Mouse (Mus musculus): Measurements from ENCODE around the gene Lancl1. TPM values are rescaled to one million over a fixed set of nuclear protein-coding genes. Genes with fewer than 3 reads are reported as not detected.

Gene Lancl1
- polyA plus RNA-seq, 1 experiment = 21.0 TPM

DNA sequence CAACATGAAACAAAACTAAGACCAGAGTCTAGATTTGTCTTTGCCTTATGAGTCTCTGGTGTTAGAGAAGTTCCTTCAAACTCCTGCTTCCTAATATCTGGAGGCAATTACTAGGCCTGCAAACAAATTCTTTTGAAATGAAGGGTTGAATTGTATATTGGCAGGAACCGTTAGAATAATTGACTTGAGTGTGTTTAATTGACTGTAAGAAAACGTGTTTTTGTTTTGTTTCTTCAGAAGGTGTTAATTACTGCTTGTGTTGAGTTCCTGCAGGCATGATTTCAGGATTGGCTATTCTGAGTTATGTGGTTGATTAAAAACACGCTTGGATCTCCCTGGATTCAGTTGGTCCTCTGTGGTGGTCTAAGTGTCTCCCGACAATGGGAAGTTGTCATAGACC, 14.0 kb upstream of the Lancl1 start:
- Histone ChIP-seq H3K27ac (ENCODE audit: control insufficient read depth, insufficient read depth, low read depth, low read length, poor library complexity) (no peak overlapping the region), H3K4me1 (ENCODE audit: control insufficient read depth, insufficient read depth, low read length) (no peaks in the 10 kb centered on the region), H3K4me3 (replicated peaks; ENCODE audit: control insufficient read depth, low read depth, low read length) (no peak overlapping the region)
- WGBS = 73% methylated on average over 4 of the region's 4 CpGs
- no peak for TF ChIP-seq POLR2A (IDR thresholded peaks at IDR 0.05; ENCODE audit: borderline replicate concordance, control insufficient read depth, low read depth, low read length)
- TF ChIP-seq CTCF (IDR thresholded peaks at IDR 0.05; ENCODE audit: control insufficient read depth, insufficient read depth, low read length) = no peak

DNA sequence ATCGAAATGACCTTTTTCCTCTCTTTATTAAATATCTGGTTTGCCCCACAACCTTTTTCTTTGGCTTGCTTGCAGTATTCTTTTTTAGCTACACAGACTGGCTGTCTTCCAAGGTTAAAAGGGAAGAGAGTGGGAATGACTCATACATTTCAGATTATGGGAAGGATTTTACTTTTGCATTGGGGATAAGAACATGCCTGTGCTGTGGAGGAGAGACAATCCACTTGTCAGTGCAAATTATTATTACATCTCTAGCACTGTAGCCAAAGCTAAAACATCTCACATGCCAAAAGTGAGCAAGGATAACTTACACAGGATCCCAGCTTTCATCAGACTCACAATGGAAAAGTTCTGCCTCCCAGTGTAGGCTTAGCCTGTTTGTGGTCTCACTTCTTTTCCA, 10.9 kb upstream of the Lancl1 start:
- 45% methylated on average over 1 of the region's 1 CpGs for WGBS
- H3K4me1 ChIP-seq (ENCODE audit: control insufficient read depth, insufficient read depth, low read length) = no peaks in the 10 kb centered on the region
- TF ChIP-seq CTCF (IDR thresholded peaks at IDR 0.05; ENCODE audit: control insufficient read depth, insufficient read depth, low read length) (no peak), POLR2A (IDR thresholded peaks at IDR 0.05; ENCODE audit: borderline replicate concordance, control insufficient read depth, low read depth, low read length) (no peak)
- H3K4me3 ChIP-seq (replicated peaks; ENCODE audit: control insufficient read depth, low read depth, low read length) = no peak overlapping the region
- H3K27ac ChIP-seq (ENCODE audit: control insufficient read depth, insufficient read depth, low read depth, low read length, poor library complexity) = no peak overlapping the region

DNA sequence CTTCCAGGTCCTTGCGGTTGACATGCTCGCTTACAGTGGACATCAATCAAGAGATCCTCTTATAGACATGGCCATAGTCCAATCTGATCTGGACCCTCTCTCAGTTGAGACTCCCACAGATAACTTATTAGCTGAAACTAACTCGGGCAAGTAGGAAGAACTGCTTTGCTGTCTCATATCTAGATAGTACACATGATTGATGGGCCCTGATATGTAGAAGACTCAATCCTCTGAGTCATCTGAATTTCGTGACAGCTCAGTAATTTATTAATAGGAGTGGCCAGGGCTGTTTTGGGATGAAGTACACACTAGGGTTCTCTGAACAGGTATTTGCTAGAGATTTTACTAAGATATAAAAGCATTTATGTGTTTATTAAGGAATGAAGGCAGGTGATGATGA, 10.0 kb upstream of the Lancl1 start:
- no peak overlapping the region for H3K4me3 ChIP-seq (replicated peaks; ENCODE audit: control insufficient read depth, low read depth, low read length)
- no peak for TF ChIP-seq POLR2A (IDR thresholded peaks at IDR 0.05; ENCODE audit: borderline replicate concordance, control insufficient read depth, low read depth, low read length)
- no peak for TF ChIP-seq CTCF (IDR thresholded peaks at IDR 0.05; ENCODE audit: control insufficient read depth, insufficient read depth, low read length)
- WGBS = 49% methylated on average over 4 of the region's 4 CpGs

DNA sequence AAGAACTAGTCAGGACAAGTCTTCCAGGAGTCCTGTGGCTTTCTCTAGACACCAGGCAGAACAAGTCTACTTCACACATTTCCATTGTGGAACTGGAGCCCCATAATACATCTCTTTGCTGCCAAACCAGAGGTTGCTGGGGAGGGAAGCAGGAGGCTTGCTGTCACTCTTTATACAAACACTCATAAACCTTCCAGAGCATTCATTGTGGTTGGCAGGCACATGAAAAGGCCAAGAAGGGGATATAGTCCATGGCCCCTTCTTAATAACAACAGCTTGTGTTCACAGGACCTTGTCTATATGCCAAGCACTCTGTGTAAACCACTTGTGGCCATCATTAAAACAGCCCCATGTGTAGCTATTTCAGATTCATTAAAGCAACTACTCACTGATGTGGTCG, 6.4 kb upstream of the Lancl1 start:
- Histone ChIP-seq H3K4me1 (ENCODE audit: control insufficient read depth, insufficient read depth, low read length) (peaks cover 1% of the 10 kb centered on the region), H3K4me3 (replicated peaks; ENCODE audit: control insufficient read depth, low read depth, low read length) (no peak overlapping the region), H3K27ac (ENCODE audit: control insufficient read depth, insufficient read depth, low read depth, low read length, poor library complexity) (no peak overlapping the region)
- WGBS = 58% methylated on average over 1 of the region's 1 CpGs
- TF ChIP-seq POLR2A (IDR thresholded peaks at IDR 0.05; ENCODE audit: borderline replicate concordance, control insufficient read depth, low read depth, low read length) (no peak), CTCF (IDR thresholded peaks at IDR 0.05; ENCODE audit: control insufficient read depth, insufficient read depth, low read length) (no peak)

More for the DNA sequence above, 10.0 kb upstream of the Lancl1 start:
- Histone ChIP-seq H3K4me1 (ENCODE audit: control insufficient read depth, insufficient read depth, low read length) (no peaks in the 10 kb centered on the region), H3K27ac (ENCODE audit: control insufficient read depth, insufficient read depth, low read depth, low read length, poor library complexity) (no peak overlapping the region)

DNA sequence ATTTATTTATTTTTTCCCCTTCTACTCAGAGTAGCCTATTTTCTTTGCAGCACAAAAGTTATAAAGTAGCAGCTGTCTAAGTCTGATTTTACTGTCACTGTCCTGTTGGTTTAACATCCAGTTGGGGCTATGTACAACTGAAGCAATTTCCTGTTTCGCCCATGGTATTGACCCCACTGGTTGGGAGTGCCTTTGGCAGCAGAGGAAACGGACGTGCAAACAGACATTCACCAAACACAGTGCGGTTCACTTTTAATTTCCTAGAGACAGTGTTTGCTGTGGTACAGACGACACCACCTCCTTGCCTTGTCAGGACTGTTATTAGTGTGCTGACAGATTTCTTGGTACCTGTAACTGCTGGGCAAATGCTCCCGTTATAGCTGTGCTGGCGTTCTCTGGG, 3.9 kb upstream of the Lancl1 start:
- Histone ChIP-seq H3K4me3 (replicated peaks; ENCODE audit: control insufficient read depth, low read depth, low read length) (no peak overlapping the region), H3K4me1 (ENCODE audit: control insufficient read depth, insufficient read depth, low read length) (peaks cover 1% of the 10 kb centered on the region), H3K27ac (ENCODE audit: control insufficient read depth, insufficient read depth, low read depth, low read length, poor library complexity) (no peak overlapping the region)
- 30% methylated on average over 7 of the region's 7 CpGs for WGBS
- no peak for TF ChIP-seq POLR2A (IDR thresholded peaks at IDR 0.05; ENCODE audit: borderline replicate concordance, control insufficient read depth, low read depth, low read length)
- no peak for TF ChIP-seq CTCF (IDR thresholded peaks at IDR 0.05; ENCODE audit: control insufficient read depth, insufficient read depth, low read length)

DNA sequence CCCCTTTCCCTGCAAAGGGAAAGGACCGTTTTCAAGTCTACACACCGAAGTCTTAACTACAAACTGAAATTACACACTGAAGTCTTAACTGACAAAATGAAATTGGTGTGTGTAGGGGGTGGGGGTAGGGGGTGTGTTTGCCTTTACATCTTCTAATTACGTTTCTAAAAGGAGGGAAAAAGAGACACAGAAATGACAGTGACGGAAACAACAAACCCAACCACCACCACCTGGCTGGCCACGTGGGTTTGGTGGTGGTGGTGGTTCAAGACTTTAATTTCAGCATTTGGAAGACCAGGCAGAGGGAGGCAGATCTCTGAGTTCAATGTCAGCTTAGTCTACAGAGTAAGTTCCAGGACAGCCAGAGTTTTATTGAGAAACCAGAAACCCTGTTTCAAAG, 411 bp upstream of the Lancl1 start:
- WGBS = 0% methylated on average over 5 of the region's 5 CpGs
- Histone ChIP-seq H3K4me1 (ENCODE audit: control insufficient read depth, insufficient read depth, low read length) (peaks cover 1% of the 10 kb centered on the region), H3K27ac (ENCODE audit: control insufficient read depth, insufficient read depth, low read depth, low read length, poor library complexity) (no peak overlapping the region), H3K4me3 (replicated peaks; ENCODE audit: control insufficient read depth, low read depth, low read length) (peak overlapping the region; percentile 82)
- TF ChIP-seq CTCF (IDR thresholded peaks at IDR 0.05; ENCODE audit: control insufficient read depth, insufficient read depth, low read length) (no peak), POLR2A (IDR thresholded peaks at IDR 0.05; ENCODE audit: borderline replicate concordance, control insufficient read depth, low read depth, low read length) (no peak)

DNA sequence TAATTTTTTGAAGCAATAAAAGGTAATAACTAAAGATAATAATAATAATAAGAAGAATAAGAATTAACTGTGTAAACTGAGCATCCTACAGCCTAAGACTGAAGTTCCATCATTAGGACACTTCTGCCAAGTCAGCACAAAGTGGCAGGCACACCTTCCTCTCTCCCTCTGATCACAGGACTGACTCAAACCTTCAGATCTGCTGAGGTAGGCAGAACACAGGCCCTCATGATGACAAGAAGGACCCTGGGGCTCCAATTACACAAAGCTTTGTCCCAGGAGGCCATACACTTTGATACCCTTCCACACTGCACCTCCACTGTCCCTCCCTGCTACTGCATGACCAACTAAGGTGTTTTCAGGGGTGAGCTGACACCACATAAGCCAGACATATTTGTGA, 1.5 kb downstream of the Lancl1 start:
- no peaks in the 10 kb centered on the region; the same call in 1 of the 2 replicates for H3K4me1 ChIP-seq (ENCODE audit: control insufficient read depth, insufficient read depth, low read length)
- no peak overlapping the region for H3K27ac ChIP-seq (ENCODE audit: control insufficient read depth, insufficient read depth, low read depth, low read length, poor library complexity)
- TF ChIP-seq CTCF (IDR thresholded peaks at IDR 0.05; ENCODE audit: control insufficient read depth, insufficient read depth, low read length) (no peak), POLR2A (IDR thresholded peaks at IDR 0.05; ENCODE audit: borderline replicate concordance, control insufficient read depth, low read depth, low read length) (no peak)
- H3K4me3 ChIP-seq (replicated peaks; ENCODE audit: control insufficient read depth, low read depth, low read length) = no peak overlapping the region

DNA sequence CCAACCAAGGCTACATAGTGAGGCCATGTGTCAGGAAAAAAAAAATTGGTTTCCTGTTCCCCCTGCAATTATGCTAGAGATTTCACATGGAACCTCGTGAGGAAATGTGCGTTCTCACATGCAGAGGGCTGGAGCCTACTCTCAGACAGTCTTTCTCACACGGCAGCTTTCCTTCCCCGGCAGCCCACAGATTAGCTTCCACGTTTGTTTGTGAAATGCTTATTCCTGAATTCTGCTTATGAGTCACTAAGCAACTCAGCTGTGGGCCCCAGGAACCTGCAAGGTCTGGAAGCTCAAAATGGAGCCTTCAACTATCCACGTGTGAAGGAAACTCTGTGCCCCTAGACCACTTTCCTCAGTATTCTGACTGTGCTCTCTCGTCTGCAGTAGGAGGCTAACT, 5.4 kb downstream of the Lancl1 start:
- whole genome bisulfite sequencing = 63% methylated on average over 7 of the region's 7 CpGs
- Histone ChIP-seq H3K4me3 (replicated peaks; ENCODE audit: control insufficient read depth, low read depth, low read length) (no peak overlapping the region), H3K27ac (ENCODE audit: control insufficient read depth, insufficient read depth, low read depth, low read length, poor library complexity) (no peak overlapping the region), H3K4me1 (ENCODE audit: control insufficient read depth, insufficient read depth, low read length) (no peaks in the 10 kb centered on the region; the same call in 1 of the 2 replicates)
- TF ChIP-seq POLR2A (IDR thresholded peaks at IDR 0.05; ENCODE audit: borderline replicate concordance, control insufficient read depth, low read depth, low read length) (no peak), CTCF (IDR thresholded peaks at IDR 0.05; ENCODE audit: control insufficient read depth, insufficient read depth, low read length) (no peak)

DNA sequence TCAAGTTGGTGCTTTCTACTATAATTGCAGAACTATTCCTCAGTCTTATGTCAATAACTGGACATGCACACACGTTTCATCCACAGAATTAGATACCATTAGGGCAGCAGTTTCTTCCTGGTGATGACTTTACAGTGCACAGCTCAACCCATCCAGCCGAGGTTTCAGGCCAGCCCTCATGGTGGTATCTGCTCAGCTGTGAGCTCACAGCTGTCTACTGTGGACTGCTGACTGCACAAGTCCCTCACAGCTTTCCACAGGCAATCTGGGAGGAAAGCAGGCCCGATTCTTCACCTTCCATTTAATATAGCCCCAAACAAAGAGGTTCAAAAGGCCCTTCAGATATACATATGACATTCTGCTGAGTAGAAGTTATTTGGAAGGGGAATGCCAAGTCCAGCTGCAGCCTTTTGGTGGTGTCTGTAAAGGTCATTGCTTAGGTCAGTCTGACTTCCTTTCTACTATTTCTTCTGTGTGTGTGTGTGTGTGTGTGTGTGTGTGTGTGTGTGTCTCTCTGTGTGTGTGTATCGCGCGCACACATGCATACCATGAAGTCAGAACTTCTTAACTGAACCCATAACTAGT, 11.7 kb downstream of the Lancl1 start:
- Histone ChIP-seq H3K4me3 (replicated peaks; ENCODE audit: control insufficient read depth, low read depth, low read length) (no peak overlapping the region), H3K4me1 (ENCODE audit: control insufficient read depth, insufficient read depth, low read length) (no peaks in the 10 kb centered on the region), H3K27ac (ENCODE audit: control insufficient read depth, insufficient read depth, low read depth, low read length, poor library complexity) (no peak overlapping the region)
- 83% methylated on average over 6 of the region's 6 CpGs for WGBS
- TF ChIP-seq POLR2A (IDR thresholded peaks at IDR 0.05; ENCODE audit: borderline replicate concordance, control insufficient read depth, low read depth, low read length) = no peak
- no peak for TF ChIP-seq CTCF (IDR thresholded peaks at IDR 0.05; ENCODE audit: control insufficient read depth, insufficient read depth, low read length)

All from bone marrow, adult 2 months (tissue).